8 mouse cellular contexts compared by ENCODE assay signal in genomic region chr9:66594061-66594460, GRCm38 (mm10). TPM values are rescaled to one million over a fixed set of nuclear protein-coding genes. Genes with fewer than 3 reads are reported as not detected.
DNase-seq lines count a peak whose midpoint lies in the region; ATAC-seq and TF ChIP-seq lines count a peak whose summit lies in the region.

No protein-coding gene starts in this region.

- H3K4me2 ChIP-seq in heart, embryonic 12.5 days, result peak overlapping the region; percentile 77
- peak overlapping the region; percentile 73 for H3K4me2 ChIP-seq in lung, postnatal 0 days (replicated peaks; ENCODE audit: low read depth, low read length)

- peak overlapping the region; percentile 73; the same call in 1 of the 2 replicates for H3K27ac ChIP-seq in heart, embryonic 12.5 days (ENCODE audit: poor library complexity, severe bottlenecking)
- peak overlapping the region; percentile 95 for H3K27ac ChIP-seq in bone marrow, adult 2 months (ENCODE audit: control insufficient read depth, insufficient read depth, low read depth, low read length, poor library complexity)
- peak overlapping the region; percentile 97 for H3K27ac ChIP-seq in lung, postnatal 0 days (ENCODE audit: low read length)

- H3K36me3 ChIP-seq in heart, embryonic 12.5 days, result no peaks in the 10 kb centered on the region
- no peaks in the 10 kb centered on the region for H3K36me3 ChIP-seq in lung, postnatal 0 days (ENCODE audit: insufficient read depth, low read length)

- H3K27me3 ChIP-seq in heart, embryonic 12.5 days (replicated peaks), result no peaks in the 10 kb centered on the region
- no peaks in the 10 kb centered on the region for H3K27me3 ChIP-seq in lung, postnatal 0 days (replicated peaks; ENCODE audit: insufficient read depth, low read length)

- peaks cover 48% of the 10 kb centered on the region for H3K4me1 ChIP-seq in heart, embryonic 12.5 days (replicated peaks)
- peaks cover 8% of the 10 kb centered on the region for H3K4me1 ChIP-seq in bone marrow, adult 2 months (ENCODE audit: control insufficient read depth, insufficient read depth, low read length)
- H3K4me1 ChIP-seq in lung, postnatal 0 days (ENCODE audit: insufficient read depth, low read depth, low read length), result peaks cover 16% of the 10 kb centered on the region; the same call in 1 of the 2 replicates

- peak overlapping the region; percentile 88; the same call in 1 of the 2 replicates for H3K4me3 ChIP-seq in heart, embryonic 12.5 days
- no peak overlapping the region for H3K4me3 ChIP-seq in bone marrow, adult 2 months (replicated peaks; ENCODE audit: control insufficient read depth, low read depth, low read length)
- peak overlapping the region; percentile 94; the same call in 1 of the 2 replicates for H3K4me3 ChIP-seq in lung, postnatal 0 days (ENCODE audit: low read depth, low read length)

- no peak for DNase-seq in heart, postnatal 4 days
- DNase-seq in kidney, adult 18-20 months, result peak; percentile 80
- DNase-seq in lung, postnatal 0 days (ENCODE audit: low spot score), result peak; percentile 57
- DNase-seq in urinary bladder, postnatal 25 days (ENCODE audit: low spot score), result no peak
- DNase-seq in Muller cell, postnatal 12 days (ENCODE audit: inconsistent ontology term), result no peak
- DNase-seq in thymus, adult 18-20 months, result no peak

- ATAC-seq in heart, embryonic 12.5 days (ENCODE audit: insufficient number of reproducible peaks, low FRiP score), result no peak
- ATAC-seq in lung, postnatal 0 days, result no peak

- no peak for TF ChIP-seq POLR2A in bone marrow, adult 2 months (IDR thresholded peaks at IDR 0.05; ENCODE audit: borderline replicate concordance, control insufficient read depth, low read depth, low read length)

- no peak for TF ChIP-seq EP300 in lung, postnatal 0 days (IDR thresholded peaks at IDR 0.05)

- TF ChIP-seq CTCF in bone marrow, adult 2 months (IDR thresholded peaks at IDR 0.05; ENCODE audit: control insufficient read depth, insufficient read depth, low read length), result no peak
- TF ChIP-seq CTCF in lung, postnatal 0 days (IDR thresholded peaks at IDR 0.05), result no peak

- H3K9ac ChIP-seq in heart, embryonic 12.5 days, result no peak overlapping the region
- peak overlapping the region; percentile 27; the same call in 1 of the 2 replicates for H3K9ac ChIP-seq in lung, postnatal 0 days (replicated peaks; ENCODE audit: low read depth)

- WGBS in heart, embryonic 12.5 days, result 82% methylated on average over 3 of the region's 3 CpGs
- WGBS in bone marrow, adult 2 months, result 15% methylated on average over 3 of the region's 3 CpGs
- 30% methylated on average over 3 of the region's 3 CpGs for WGBS in lung, postnatal 0 days

- H3K9me3 ChIP-seq in heart, embryonic 12.5 days (replicated peaks), result no peaks in the 10 kb centered on the region
- H3K9me3 ChIP-seq in lung, postnatal 0 days (ENCODE audit: low read length), result no peaks in the 10 kb centered on the region

RNA-seq across cellular contexts. Expression of gene Usp3, which starts 1.1 kb away (rescaled TPM):
- 40.3 and 52.0 TPM in 2 replicates for polyA plus RNA-seq in heart, embryonic 12.5 days (2016; fragmentation: Nextera tagmentation; extraction: Ambion mirVana)
- total RNA-seq in heart, postnatal 4 days (2021), result 10 to 100 TPM; 45.8 to 48.5 TPM
- 12.8 and 33.3 TPM in 2 replicates for polyA plus RNA-seq in bone marrow, adult 2 months (2011; ENCODE audit: insufficient read depth, insufficient read length, low replicate concordance, missing spikeins)
- polyA plus RNA-seq in lung, postnatal 0 days (2015; fragmentation: Nextera tagmentation; extraction: Ambion mirVana), result 45.9 and 51.8 TPM in 2 replicates

Comparison
In these comparisons a context has a peak if more than half of its experiments do, and no peak if none do; other contexts are left out.
1. DNase-seq: peak in kidney, adult 18-20 months (single experiment) and lung, postnatal 0 days (single experiment); none in heart, postnatal 4 days (single experiment), urinary bladder, postnatal 25 days (single experiment), Muller cell, postnatal 12 days (single experiment) and thymus, adult 18-20 months (0 of 2).
2. Peak in every context shown above with its lines, with median percentiles within 50 percentile points of each other: H3K27ac ChIP-seq.